Mouse (Mus musculus): ENCODE results near the gene Trim26.

DNA sequence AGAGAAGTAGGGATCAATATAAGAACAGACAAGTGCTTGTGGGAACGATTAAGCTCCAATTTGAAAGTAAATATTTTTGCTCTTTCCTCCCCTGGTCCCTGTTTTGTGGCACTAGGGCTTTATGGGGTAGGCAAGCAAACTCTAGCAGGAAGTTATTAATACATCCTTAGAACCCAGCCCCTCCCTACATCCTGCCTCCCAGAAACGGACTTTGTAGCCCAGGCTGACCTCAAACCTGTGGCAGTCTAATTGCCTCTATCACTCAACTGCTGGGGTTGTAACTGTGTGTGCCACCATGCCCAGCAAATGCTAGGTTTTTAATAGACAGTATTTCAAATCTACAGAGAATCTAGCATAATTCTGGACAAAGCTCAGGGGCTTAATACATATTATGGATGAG lies 24.7 kb downstream of the Trim26 start:
- TF ChIP-seq HCFC1 (IDR thresholded peaks at IDR 0.05; ENCODE audit: borderline replicate concordance, insufficient read depth, low read length) = no peak
- no peak for TF ChIP-seq ZNF384 (IDR thresholded peaks at IDR 0.05; ENCODE audit: low read depth, low read length)
